Mouse (Mus musculus): ENCODE measurements around the gene AU021092.
"Not testable (repeated sequence)": the region's sequence is repeated elsewhere in the genome, so short reads cannot be mapped to it uniquely, and the experiment has no call there.

Gene AU021092

GRCm38 (mm10) chr16:5250891-5251290 lies 28.8 kb upstream of the AU021092 start:
- peaks cover 45% of the 10 kb centered on the region for H3K4me1 ChIP-seq (replicated peaks; ENCODE audit: low read depth, low read length)
- H3K4me3 ChIP-seq (replicated peaks; ENCODE audit: low read length), result no peak overlapping the region
- H3K9me3 ChIP-seq (ENCODE audit: low read length), result no peaks in the 10 kb centered on the region
- H3K36me3 ChIP-seq (ENCODE audit: insufficient read depth, low read length), result peaks cover 82% of the 10 kb centered on the region
- TF ChIP-seq CTCF (conservative IDR thresholded peaks at IDR 0.05; ENCODE audit: low read length), result no peak
- TF ChIP-seq POU5F1 (IDR thresholded peaks at IDR 0.05; ENCODE audit: borderline replicate concordance, low read length), result no peak
- no peak for TF ChIP-seq NANOG (IDR thresholded peaks at IDR 0.05; ENCODE audit: borderline replicate concordance, low read length)
- no peaks in the 10 kb centered on the region for H3K27me3 ChIP-seq (ENCODE audit: insufficient read depth, low read length)

- no peaks in the 10 kb centered on the region for H3K27me3 ChIP-seq (ENCODE audit: insufficient read depth, low read length)
- peaks cover 36% of the 10 kb centered on the region for H3K4me1 ChIP-seq (replicated peaks; ENCODE audit: low read depth, low read length)
- peaks cover 99% of the 10 kb centered on the region for H3K36me3 ChIP-seq (ENCODE audit: insufficient read depth, low read length)
- TF ChIP-seq NANOG (IDR thresholded peaks at IDR 0.05; ENCODE audit: borderline replicate concordance, low read length), result no peak
- TF ChIP-seq POU5F1 (IDR thresholded peaks at IDR 0.05; ENCODE audit: borderline replicate concordance, low read length), result no peak
- TF ChIP-seq CTCF (conservative IDR thresholded peaks at IDR 0.05; ENCODE audit: low read length), result peak; percentile 89
- no peak overlapping the region for H3K4me3 ChIP-seq (replicated peaks; ENCODE audit: low read length)
- H3K9me3 ChIP-seq (ENCODE audit: low read length), result no peaks in the 10 kb centered on the region
Observed at GRCm38 (mm10) chr16:5244411-5244810, 22.3 kb upstream of the AU021092 start.

- Histone ChIP-seq H3K9me3 (ENCODE audit: low read length) (no peaks in the 10 kb centered on the region), H3K4me3 (replicated peaks; ENCODE audit: low read length) (no peak overlapping the region), H3K36me3 (ENCODE audit: insufficient read depth, low read length) (peaks cover 99% of the 10 kb centered on the region), H3K27me3 (ENCODE audit: insufficient read depth, low read length) (no peaks in the 10 kb centered on the region), H3K4me1 (replicated peaks; ENCODE audit: low read depth, low read length) (peaks cover 32% of the 10 kb centered on the region)
- no peak for TF ChIP-seq CTCF (conservative IDR thresholded peaks at IDR 0.05; ENCODE audit: low read length)
- TF ChIP-seq NANOG (IDR thresholded peaks at IDR 0.05; ENCODE audit: borderline replicate concordance, low read length), result no peak
- TF ChIP-seq POU5F1 (IDR thresholded peaks at IDR 0.05; ENCODE audit: borderline replicate concordance, low read length), result no peak
Observed at GRCm38 (mm10) chr16:5242882-5243281, 20.8 kb upstream of the AU021092 start.

GRCm38 (mm10) chr16:5242355-5242754 lies 20.3 kb upstream of the AU021092 start:
- TF ChIP-seq CTCF (conservative IDR thresholded peaks at IDR 0.05; ENCODE audit: low read length), result no peak
- TF ChIP-seq POU5F1 (IDR thresholded peaks at IDR 0.05; ENCODE audit: borderline replicate concordance, low read length), result no peak
- no peak for TF ChIP-seq NANOG (IDR thresholded peaks at IDR 0.05; ENCODE audit: borderline replicate concordance, low read length)
- H3K4me1 ChIP-seq (replicated peaks; ENCODE audit: low read depth, low read length), result peaks cover 32% of the 10 kb centered on the region
- peaks cover 96% of the 10 kb centered on the region for H3K36me3 ChIP-seq (ENCODE audit: insufficient read depth, low read length)
- H3K27me3 ChIP-seq (ENCODE audit: insufficient read depth, low read length), result no peaks in the 10 kb centered on the region
- no peak overlapping the region for H3K4me3 ChIP-seq (replicated peaks; ENCODE audit: low read length)
- no peaks in the 10 kb centered on the region for H3K9me3 ChIP-seq (ENCODE audit: low read length)

- Histone ChIP-seq H3K9me3 (ENCODE audit: low read length) (no peaks in the 10 kb centered on the region), H3K4me1 (replicated peaks; ENCODE audit: low read depth, low read length) (peaks cover 20% of the 10 kb centered on the region), H3K36me3 (ENCODE audit: insufficient read depth, low read length) (peaks cover 35% of the 10 kb centered on the region), H3K27me3 (ENCODE audit: insufficient read depth, low read length) (0 out of 2 replicates have a peak, but pooled peaks cover 6% of the 10 kb centered on the region), H3K4me3 (replicated peaks; ENCODE audit: low read length) (peak within 1 kb of the TSS; percentile 99)
- TF ChIP-seq CTCF (conservative IDR thresholded peaks at IDR 0.05; ENCODE audit: low read length) (no peak), POU5F1 (IDR thresholded peaks at IDR 0.05; ENCODE audit: borderline replicate concordance, low read length) (no peak), NANOG (IDR thresholded peaks at IDR 0.05; ENCODE audit: borderline replicate concordance, low read length) (no peak)
Observed at GRCm38 (mm10) chr16:5233418-5234313, 11.6 kb upstream of the AU021092 start, which contains the start of gene Alg1. Gene Alg1 (plus strand): TSS chr16:5233621.

- Histone ChIP-seq H3K27me3 (ENCODE audit: insufficient read depth, low read length) (0 out of 2 replicates have a peak, but pooled peaks cover 6% of the 10 kb centered on the region), H3K9me3 (ENCODE audit: low read length) (no peaks in the 10 kb centered on the region), H3K4me3 (replicated peaks; ENCODE audit: low read length) (no peak overlapping the region), H3K36me3 (ENCODE audit: insufficient read depth, low read length) (peaks cover 28% of the 10 kb centered on the region), H3K4me1 (replicated peaks; ENCODE audit: low read depth, low read length) (peaks cover 20% of the 10 kb centered on the region)
- no peak for TF ChIP-seq CTCF (conservative IDR thresholded peaks at IDR 0.05; ENCODE audit: low read length)
- no peak for TF ChIP-seq POU5F1 (IDR thresholded peaks at IDR 0.05; ENCODE audit: borderline replicate concordance, low read length)
- TF ChIP-seq NANOG (IDR thresholded peaks at IDR 0.05; ENCODE audit: borderline replicate concordance, low read length), result no peak
Observed at GRCm38 (mm10) chr16:5232982-5233381, 10.9 kb upstream of the AU021092 start.

- not testable (repeated sequence) for H3K4me3 ChIP-seq (replicated peaks; ENCODE audit: low read length); H3K9me3 ChIP-seq (ENCODE audit: low read length); H3K36me3 ChIP-seq (ENCODE audit: insufficient read depth, low read length); H3K27me3 ChIP-seq (ENCODE audit: insufficient read depth, low read length); H3K4me1 ChIP-seq (replicated peaks; ENCODE audit: low read depth, low read length)
Observed at GRCm38 (mm10) chr16:5228103-5228502, 6.0 kb upstream of the AU021092 start.

- H3K4me1 ChIP-seq (replicated peaks; ENCODE audit: low read depth, low read length); H3K36me3 ChIP-seq (ENCODE audit: insufficient read depth, low read length); H3K27me3 ChIP-seq (ENCODE audit: insufficient read depth, low read length); H3K4me3 ChIP-seq (replicated peaks; ENCODE audit: low read length); H3K9me3 ChIP-seq (ENCODE audit: low read length): not testable (repeated sequence)
Observed at GRCm38 (mm10) chr16:5227501-5227900, 5.4 kb upstream of the AU021092 start.

- not testable (repeated sequence) for H3K9me3 ChIP-seq (ENCODE audit: low read length); H3K27me3 ChIP-seq (ENCODE audit: insufficient read depth, low read length); H3K4me3 ChIP-seq (replicated peaks; ENCODE audit: low read length); H3K4me1 ChIP-seq (replicated peaks; ENCODE audit: low read depth, low read length); H3K36me3 ChIP-seq (ENCODE audit: insufficient read depth, low read length)
Observed at GRCm38 (mm10) chr16:5226534-5226933, 4.4 kb upstream of the AU021092 start.
